Mouse (Mus musculus) fibroblast of lung, adult 2 months (primary cell): ENCODE data around the gene Ush2a.

Experiments
- DNase-seq: peaks from one replicate; pipeline ENCODE4 v3.0.0-alpha.2; 2011; ENCODE audit warnings: low read depth

Ush2a gene

DNA sequence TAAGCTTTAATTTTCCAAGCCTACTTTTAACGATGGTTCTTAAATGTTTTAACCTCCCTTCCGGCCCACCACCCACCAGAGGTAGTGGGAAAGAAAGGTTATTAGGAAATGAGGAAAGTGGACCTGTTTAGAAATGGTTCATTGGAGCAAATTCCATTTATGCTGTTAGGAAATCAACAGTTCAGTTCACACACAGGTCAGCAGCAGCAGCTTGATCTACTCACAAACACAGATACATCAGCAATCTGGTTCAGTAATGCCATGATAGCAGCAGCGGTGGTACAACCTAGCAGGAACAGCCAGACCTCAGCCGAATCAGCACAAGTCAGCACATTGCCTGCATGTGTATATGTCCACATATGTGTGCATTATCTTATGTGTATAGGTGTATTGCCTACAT is 748.8 kb downstream of the Ush2a start:
- no peak for DNase-seq

DNA sequence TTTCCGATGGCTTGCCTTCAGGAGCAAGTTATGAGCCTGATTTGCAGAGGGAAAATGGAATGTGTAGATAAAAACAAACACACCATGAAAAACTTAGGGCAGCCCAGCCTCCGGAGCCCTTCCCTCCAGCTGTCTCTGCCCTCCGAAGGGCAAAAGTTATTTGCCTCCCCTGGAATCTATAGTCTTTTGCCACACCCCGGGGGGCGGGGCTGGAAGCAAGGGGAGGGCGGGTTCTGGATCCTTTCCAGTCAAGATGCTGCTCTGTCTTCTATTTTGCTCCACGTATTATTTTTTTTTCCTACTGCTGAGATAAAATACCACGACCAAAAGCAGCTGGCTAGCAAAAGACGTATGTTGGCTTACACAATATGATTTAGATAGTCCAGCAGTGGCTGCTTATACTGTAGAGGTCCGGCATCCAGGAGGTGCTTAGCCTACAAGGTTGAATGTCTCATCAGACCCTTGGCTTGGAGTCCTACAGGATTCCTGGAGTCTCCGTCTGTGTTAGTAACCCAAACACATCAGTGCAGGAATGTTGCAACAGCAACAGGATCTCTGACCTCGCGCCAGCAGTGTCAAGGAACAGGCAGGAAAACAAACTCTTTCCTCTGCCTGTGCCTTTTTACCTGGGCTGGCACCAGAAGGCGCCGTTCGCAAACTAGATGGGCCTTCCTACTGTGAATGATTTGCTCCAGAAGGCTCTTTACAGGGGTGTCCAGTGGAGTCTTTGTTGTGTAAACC is 751.2 kb downstream of the Ush2a start:
- DNase-seq = peak; percentile 46

DNA sequence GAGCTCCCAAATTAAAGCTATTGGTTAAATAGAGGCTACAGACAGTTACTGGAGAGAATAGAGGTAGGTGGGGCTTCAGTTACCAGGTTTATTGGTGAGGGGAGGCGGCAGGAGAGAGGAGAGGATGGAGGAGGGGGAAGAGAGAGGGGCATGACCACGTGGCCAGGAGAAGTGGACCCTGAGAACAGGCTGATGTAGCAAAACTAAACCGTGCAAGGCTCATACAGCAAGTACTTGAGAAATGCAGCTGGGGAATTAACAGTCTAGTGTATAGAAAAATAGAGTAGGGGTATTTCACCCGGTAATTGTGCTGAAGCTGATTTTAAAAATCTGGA is 751.7 kb downstream of the Ush2a start:
- no peak for DNase-seq
